Mouse (Mus musculus): Measurements from ENCODE around the gene Nipal1.

DNA sequence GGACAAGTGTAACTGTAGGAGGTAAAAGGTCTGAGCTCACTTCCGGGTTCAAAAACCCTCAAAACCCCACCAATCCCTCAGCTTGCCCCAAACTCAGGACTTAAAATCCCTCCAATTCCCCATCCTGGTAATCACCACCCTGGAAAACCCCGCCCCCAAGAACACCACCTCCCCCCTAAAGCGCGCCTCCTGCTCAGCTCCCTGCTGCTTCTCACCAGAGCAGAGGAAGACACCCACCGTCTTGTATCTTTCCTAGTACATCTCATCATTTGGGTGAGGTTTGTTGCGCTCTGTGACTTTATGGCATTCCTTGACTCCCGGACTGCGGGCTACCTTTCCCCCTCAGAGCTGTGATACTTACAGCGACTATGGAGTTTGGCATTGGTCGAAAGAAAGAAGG lies 59.1 kb downstream of the Nipal1 start:
- TF ChIP-seq EP300 (IDR thresholded peaks at IDR 0.05; ENCODE audit: low read depth in 1 of 2, low read length in 2 of 2), result no peak
- no peak for TF ChIP-seq ZNF384 (IDR thresholded peaks at IDR 0.05; ENCODE audit: low read depth, low read length)
- TF ChIP-seq KAT2A (conservative IDR thresholded peaks at IDR 0.05; ENCODE audit: low read depth, low read length), result no peak
- no peak for TF ChIP-seq TCF12 (IDR thresholded peaks at IDR 0.05; ENCODE audit: low read depth, low read length)
- TF ChIP-seq MAZ (IDR thresholded peaks at IDR 0.05; ENCODE audit: low read depth, low read length), result no peak
- TF ChIP-seq USF2 (IDR thresholded peaks at IDR 0.05; ENCODE audit: borderline replicate concordance in 1 of 2, insufficient read depth in 1 of 2, low read depth in 1 of 2, low read length in 2 of 2), result no peak
- no peak for TF ChIP-seq CTCF (IDR thresholded peaks at IDR 0.05 in 2 of 3, conservative IDR thresholded peaks at IDR 0.05 in 1 of 3; ENCODE audit: control insufficient read depth in 1 of 3, insufficient read depth in 1 of 3, low read depth in 2 of 3, low read length in 3 of 3, poor library complexity in 1 of 3, severe bottlenecking in 1 of 3)
- TF ChIP-seq ZC3H11A (IDR thresholded peaks at IDR 0.05; ENCODE audit: low read depth, low read length), result no peak
- TF ChIP-seq USF1 (IDR thresholded peaks at IDR 0.05; ENCODE audit: low read depth, low read length), result no peak
- no peak for TF ChIP-seq GATA1 (IDR thresholded peaks at IDR 0.05; ENCODE audit: low read depth, low read length)
- no peak for TF ChIP-seq POLR2A (IDR thresholded peaks at IDR 0.05; ENCODE audit: control insufficient read depth in 1 of 2, insufficient read depth in 1 of 2, low read depth in 1 of 2, low read length in 2 of 2, poor library complexity in 1 of 2)
